In genomic region chr9:108461181-108461631, GRCm38 (mm10) we compare ENCODE assay signal across 8 mouse cellular contexts. TPM values are rescaled to one million over a fixed set of nuclear protein-coding genes. Genes with fewer than 3 reads are reported as not detected.
A peak's percentile ranks its signal among the peaks of the same experiment; 100 is the strongest.
DNase-seq lines count a peak whose midpoint lies in the region; ATAC-seq and TF ChIP-seq lines count a peak whose summit lies in the region.

Gene Klhdc8b (minus strand): TSS chr9:108461581.

- H3K9me3 ChIP-seq in G1E (replicated peaks) = no peaks in the 10 kb centered on the region
- H3K9me3 ChIP-seq in forebrain, embryonic 13.5 days (replicated peaks) = no peaks in the 10 kb centered on the region
- no peaks in the 10 kb centered on the region for H3K9me3 ChIP-seq in kidney, embryonic 14.5 days (ENCODE audit: control insufficient read depth, low read length)
- no peaks in the 10 kb centered on the region for H3K9me3 ChIP-seq in liver, embryonic 15.5 days (replicated peaks)

- no peak for TF ChIP-seq CTCF in gastrocnemius, adult 2 months (IDR thresholded peaks at IDR 0.05)
- no peak for TF ChIP-seq CTCF in G1E (IDR thresholded peaks at IDR 0.05; ENCODE audit: low read depth, low read length)

- peaks cover 52% of the 10 kb centered on the region for H3K4me1 ChIP-seq in G1E (ENCODE audit: insufficient read depth, low read depth, low read length)
- H3K4me1 ChIP-seq in forebrain, embryonic 13.5 days = peaks cover 18% of the 10 kb centered on the region
- peaks cover 14% of the 10 kb centered on the region for H3K4me1 ChIP-seq in kidney, embryonic 14.5 days (ENCODE audit: control insufficient read depth, insufficient read depth, low read length)
- H3K4me1 ChIP-seq in liver, embryonic 15.5 days (replicated peaks) = peaks cover 36% of the 10 kb centered on the region

- ATAC-seq in G1E (ENCODE audit: extremely low read depth, insufficient number of reproducible peaks, low FRiP score, poor library complexity, severe bottlenecking) = no peak
- peak; percentile 20; the same call in 1 of the 2 replicates for ATAC-seq in forebrain, embryonic 13.5 days
- ATAC-seq in kidney, embryonic 14.5 days (ENCODE audit: low FRiP score, low TSS enrichment) = peak; percentile 14; the same call in 1 of the 2 replicates
- no peak for ATAC-seq in liver, embryonic 15.5 days (ENCODE audit: insufficient read depth)

- H3K36me3 ChIP-seq in G1E (replicated peaks) = peaks cover 52% of the 10 kb centered on the region
- peaks cover 34% of the 10 kb centered on the region for H3K36me3 ChIP-seq in forebrain, embryonic 13.5 days (ENCODE audit: poor library complexity, severe bottlenecking)
- H3K36me3 ChIP-seq in kidney, embryonic 14.5 days (ENCODE audit: control insufficient read depth, insufficient read depth, low read length) = peaks cover 32% of the 10 kb centered on the region
- peaks cover 30% of the 10 kb centered on the region for H3K36me3 ChIP-seq in liver, embryonic 15.5 days (replicated peaks)

- H3K4me3 ChIP-seq in gastrocnemius, adult 2 months = peak within 1 kb of the TSS; percentile 100
- H3K4me3 ChIP-seq in G1E (ENCODE audit: low read depth, low read length) = peak within 1 kb of the TSS; percentile 88
- H3K4me3 ChIP-seq in forebrain, embryonic 13.5 days = peak within 1 kb of the TSS; percentile 85
- H3K4me3 ChIP-seq in kidney, embryonic 14.5 days (ENCODE audit: low read length) = peak within 1 kb of the TSS; percentile 87
- peak within 1 kb of the TSS; percentile 82 for H3K4me3 ChIP-seq in liver, embryonic 15.5 days (replicated peaks)

- H3K9ac ChIP-seq in forebrain, embryonic 13.5 days = peak within 1 kb of the TSS; percentile 79
- peak within 1 kb of the TSS; percentile 88 for H3K9ac ChIP-seq in kidney, embryonic 14.5 days (ENCODE audit: low read depth, low read length)
- peak within 1 kb of the TSS; percentile 83 for H3K9ac ChIP-seq in liver, embryonic 15.5 days

- no peak for DNase-seq in gastrocnemius, adult 2 months
- DNase-seq in gastrocnemius, postnatal 36 days = no peak
- no peak for DNase-seq in G1E (ENCODE audit: low spot score)
- DNase-seq in cerebellum, adult 11 months = no peak
- DNase-seq in natural killer cell, adult 2 months (ENCODE audit: low spot score in 2 of 2) = no peak

- H3K27me3 ChIP-seq in G1E (ENCODE audit: insufficient read depth, low read length) = no peaks in the 10 kb centered on the region
- no peaks in the 10 kb centered on the region for H3K27me3 ChIP-seq in forebrain, embryonic 13.5 days
- no peaks in the 10 kb centered on the region for H3K27me3 ChIP-seq in kidney, embryonic 14.5 days (ENCODE audit: control insufficient read depth, insufficient read depth, low read length)
- H3K27me3 ChIP-seq in liver, embryonic 15.5 days = no peaks in the 10 kb centered on the region

- H3K4me2 ChIP-seq in forebrain, embryonic 13.5 days = peak within 1 kb of the TSS; percentile 85
- H3K4me2 ChIP-seq in kidney, embryonic 14.5 days (replicated peaks; ENCODE audit: low read depth, low read length) = peak within 1 kb of the TSS; percentile 86
- H3K4me2 ChIP-seq in liver, embryonic 15.5 days = peak within 1 kb of the TSS; percentile 88

- WGBS in forebrain, embryonic 13.5 days = 23% methylated on average over 11 of the region's 11 CpGs
- WGBS in kidney, embryonic 14.5 days = 18% methylated on average over 11 of the region's 11 CpGs
- WGBS in liver, embryonic 15.5 days (ENCODE audit: insufficient replicate concordance) = 30% methylated on average over 11 of the region's 11 CpGs

- peak within 1 kb of the TSS; percentile 94 for H3K27ac ChIP-seq in gastrocnemius, adult 2 months
- peak within 1 kb of the TSS; percentile 72 for H3K27ac ChIP-seq in forebrain, embryonic 13.5 days
- peak within 1 kb of the TSS; percentile 93 for H3K27ac ChIP-seq in kidney, embryonic 14.5 days (ENCODE audit: low read depth, low read length)
- peak within 1 kb of the TSS; percentile 85 for H3K27ac ChIP-seq in liver, embryonic 15.5 days (replicated peaks)

- intact Hi-C loops in gastrocnemius, adult 2 months (cut with DNase I) = loop anchor here (5.0 kb wide), 1 partner anchor 51 kb away; no protein-coding TSS in a partner anchor
- intact Hi-C loops in gastrocnemius, postnatal 36 days (cut with DNase I) = no loop called here

RNA-seq across cellular contexts. Expression of gene Klhdc8b, which starts in this region (rescaled TPM):
- 1 to 10 TPM; 1.7 to 2.5 TPM for total RNA-seq in gastrocnemius, adult 2 months (2021)
- 1 to 10 TPM; 1.7 to 3.1 TPM for total RNA-seq in gastrocnemius, postnatal 36 days (2021)
- total RNA-seq in G1E (2014; fragmentation: Nextera tagmentation) (14.7 and 21.2 TPM in 2 replicates), G1E (2017) (52.8 and 63.1 TPM in 2 replicates)
- polyA plus RNA-seq in G1E (2012) = 112 and 116 TPM in 2 replicates
- 54.1 and 63.9 TPM in 2 replicates for polyA plus RNA-seq in forebrain, embryonic 13.5 days (2015; fragmentation: Nextera tagmentation; extraction: Ambion mirVana)
- polyA plus RNA-seq in kidney, embryonic 14.5 days (2014; fragmentation: Nextera tagmentation; extraction: Ambion mirVana) = 21.6 and 22.9 TPM in 2 replicates
- 12.5 and 15.9 TPM in 2 replicates for polyA plus RNA-seq in liver, embryonic 15.5 days (2015; fragmentation: Nextera tagmentation; extraction: Ambion mirVana)

Comparison
In these comparisons a context has a peak if more than half of its experiments do, and no peak if none do; other contexts are left out.
1. ATAC-seq: peak in forebrain, embryonic 13.5 days (single experiment) and kidney, embryonic 14.5 days (single experiment); none in G1E (single experiment) and liver, embryonic 15.5 days (single experiment).
2. Peak in every context shown above with its lines, with median percentiles within 50 percentile points of each other: H3K27ac ChIP-seq, H3K4me3 ChIP-seq, H3K4me2 ChIP-seq and H3K9ac ChIP-seq.